Mouse (Mus musculus) right cerebral cortex, postnatal 36 days (tissue): ENCODE measurements around the gene A630089N07Rik.

Source experiments
- DNase-seq, 2 experiments: peaks; one replicate each; pipeline ENCODE4 v3.0.0; 2022; ENCODE audit warnings: low spot score in 2 of 2, mixed read lengths in 1 of 2

A630089N07Rik gene

GRCm38 (mm10) chr16:97962151-97962948 lies 119.9 kb downstream of the A630089N07Rik start, which contains the start of the genes C2cd2 and Zbtb21:
Gene C2cd2 (minus strand): TSS chr16:97962598.
Gene Zbtb21 (minus strand): TSS chr16:97962622.
- peak; percentile 96 for DNase-seq

GRCm38 (mm10) chr16:97961381-97962150 lies 120.7 kb downstream of the A630089N07Rik start:
- DNase-seq = no peak

- no peak for DNase-seq
Observed at GRCm38 (mm10) chr16:97960348-97960747, 121.9 kb downstream of the A630089N07Rik start.

GRCm38 (mm10) chr16:97958401-97958973 lies 123.8 kb downstream of the A630089N07Rik start:
- DNase-seq = no peak

- no peak for DNase-seq
Observed at GRCm38 (mm10) chr16:97957626-97958025, 124.6 kb downstream of the A630089N07Rik start.

- no peak for DNase-seq
Observed at GRCm38 (mm10) chr16:97956011-97956410, 126.2 kb downstream of the A630089N07Rik start.

- no peak for DNase-seq
Observed at GRCm38 (mm10) chr16:97953300-97953699, 128.9 kb downstream of the A630089N07Rik start.

GRCm38 (mm10) chr16:97952801-97953200 lies 129.4 kb downstream of the A630089N07Rik start:
- no peak for DNase-seq

- DNase-seq = no peak
Observed at GRCm38 (mm10) chr16:97952371-97952770, 129.9 kb downstream of the A630089N07Rik start.
